Mouse (Mus musculus) layer of hippocampus, postnatal 36 days (tissue): ENCODE results near the gene Cabp1. TPM values are rescaled to one million over a fixed set of nuclear protein-coding genes. Genes with fewer than 3 reads are reported as not detected.

Experiments
- DNase-seq, 2 experiments: peaks; one replicate each; pipeline ENCODE4 v3.0.0; 2022
- total RNA-seq, 2 experiments: library from RNA; stranded (reverse); gene quantifications; 2 replicates each; pipeline ENCODE4 v1.2.3; 2021

Cabp1 gene
- total RNA-seq: 100 to 1,000 TPM; 122 to 139 TPM

- peak in 1 of 2 experiments; percentile 54 for DNase-seq
Observed at GRCm38 (mm10) chr5:115193669-115194625, at the start of gene Cabp1. Gene Cabp1, minus strand, starts transcription at chr5:115194381.

DNA sequence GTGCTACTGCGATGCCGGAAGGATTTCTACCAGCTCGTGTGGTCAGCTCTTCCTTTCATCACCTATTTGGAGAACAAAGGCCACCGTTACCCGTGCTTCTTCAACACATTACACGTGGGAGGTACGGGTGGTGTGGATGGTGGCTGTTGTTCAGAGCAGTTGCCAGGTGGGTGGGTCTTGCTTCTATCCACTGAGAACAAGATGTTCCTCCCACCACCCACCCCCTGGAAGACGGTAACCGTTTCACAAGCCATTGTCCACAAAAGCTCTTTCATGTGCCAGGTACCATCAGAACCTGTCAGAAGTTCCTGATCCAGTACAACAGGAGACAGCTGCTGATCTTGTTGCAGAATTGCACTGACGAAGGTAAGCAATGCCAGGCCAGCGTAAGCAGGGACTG lies 46.0 kb upstream of the Cabp1 start:
- no peak for DNase-seq

DNA sequence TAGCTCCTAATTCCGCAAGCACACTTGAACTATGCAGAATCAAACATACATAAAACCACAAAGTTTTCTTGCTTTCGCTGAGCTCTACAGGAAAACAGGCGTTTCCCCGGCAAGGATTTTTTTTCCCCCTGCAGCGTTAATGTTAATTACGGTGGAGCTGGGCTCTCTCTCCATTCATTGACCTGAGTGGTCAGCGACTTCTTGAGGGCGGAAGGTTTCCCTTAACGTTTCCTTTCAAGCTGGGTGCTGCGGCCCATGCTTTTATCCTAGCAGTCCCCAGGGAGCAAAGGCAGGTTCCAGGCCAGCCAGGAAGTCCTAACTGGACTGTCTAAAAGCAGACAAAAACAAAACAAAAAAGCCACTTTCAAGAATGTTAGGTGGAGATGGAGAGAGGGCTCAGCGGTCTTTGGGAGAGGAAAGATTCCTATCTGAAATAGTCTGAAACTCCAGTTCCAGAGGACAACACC lies 44.6 kb upstream of the Cabp1 start:
- DNase-seq: no peak

GRCm38 (mm10) chr5:115237803-115238728 lies 43.9 kb upstream of the Cabp1 start:
- peak; percentile 90 to 92 for DNase-seq

DNA sequence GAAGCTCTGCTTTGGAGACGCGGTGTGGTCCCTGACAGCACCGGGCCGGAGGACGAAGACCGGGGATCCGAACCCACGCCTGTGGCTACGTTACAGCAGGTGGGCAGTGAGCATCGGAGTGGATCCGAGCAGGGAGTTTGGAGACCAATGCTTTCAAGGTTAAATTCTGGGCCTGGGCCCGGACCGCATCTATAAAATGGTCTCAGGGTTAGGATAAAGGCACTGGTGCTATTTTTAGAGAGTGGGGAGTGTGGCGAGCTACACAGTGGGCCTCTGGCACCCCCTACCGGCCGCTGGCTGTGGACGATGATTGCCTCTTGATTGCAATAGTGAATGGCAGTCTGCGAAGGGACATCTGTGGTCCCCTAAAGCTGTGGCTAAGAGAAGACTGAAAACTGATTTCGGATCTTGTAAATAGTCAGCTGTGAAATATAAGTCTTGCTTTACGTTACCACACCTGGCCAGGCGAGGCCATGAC lies 41.6 kb upstream of the Cabp1 start, which contains the start of gene Pop5:
Gene Pop5, plus strand, starts transcription at position 51 of the 478 bp plus-strand sequence.
- DNase-seq: peak; percentile 87 to 91

DNA sequence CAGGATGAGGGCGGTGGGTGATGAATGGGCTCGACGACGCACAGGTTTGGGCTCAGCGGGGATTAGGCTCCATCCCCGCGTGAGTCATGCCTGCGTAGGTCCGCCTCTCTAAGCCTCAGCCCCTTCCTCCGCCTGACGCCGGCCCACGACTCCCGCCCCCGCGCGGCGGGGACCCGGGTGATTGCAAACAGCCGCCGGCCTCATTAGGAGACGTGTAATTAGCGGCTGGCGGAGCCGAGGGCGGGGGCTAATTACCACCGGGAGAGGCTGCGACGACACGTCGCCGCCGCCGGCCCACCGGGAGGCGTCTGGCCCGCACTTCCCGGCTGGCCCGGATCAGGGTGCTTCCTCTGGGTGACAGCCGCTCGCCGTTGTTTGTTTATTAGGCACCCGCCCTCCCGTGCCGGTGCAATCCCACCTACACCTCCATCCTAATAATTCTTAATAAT lies 41.2 kb upstream of the Cabp1 start:
- DNase-seq: peak; percentile 81

DNA sequence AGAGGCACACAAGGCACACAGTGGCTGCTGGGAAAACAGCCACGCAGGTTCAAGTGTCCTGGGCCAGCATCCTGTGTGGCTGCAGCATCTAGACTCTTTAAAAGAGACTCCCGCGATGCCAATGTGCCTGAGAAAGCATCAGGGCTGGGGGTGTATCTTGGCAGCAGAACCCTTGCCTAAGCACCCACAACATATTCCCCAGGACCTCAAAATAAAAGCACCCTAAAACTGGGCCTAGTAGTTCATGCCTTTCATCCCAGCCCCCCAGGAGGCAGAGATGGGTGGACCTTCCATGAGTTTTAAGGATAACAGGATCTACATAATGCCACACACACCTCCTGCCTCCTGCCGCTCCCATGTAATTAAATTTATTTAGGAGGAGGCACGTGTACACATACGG lies 40.3 kb upstream of the Cabp1 start:
- no peak for DNase-seq

DNA sequence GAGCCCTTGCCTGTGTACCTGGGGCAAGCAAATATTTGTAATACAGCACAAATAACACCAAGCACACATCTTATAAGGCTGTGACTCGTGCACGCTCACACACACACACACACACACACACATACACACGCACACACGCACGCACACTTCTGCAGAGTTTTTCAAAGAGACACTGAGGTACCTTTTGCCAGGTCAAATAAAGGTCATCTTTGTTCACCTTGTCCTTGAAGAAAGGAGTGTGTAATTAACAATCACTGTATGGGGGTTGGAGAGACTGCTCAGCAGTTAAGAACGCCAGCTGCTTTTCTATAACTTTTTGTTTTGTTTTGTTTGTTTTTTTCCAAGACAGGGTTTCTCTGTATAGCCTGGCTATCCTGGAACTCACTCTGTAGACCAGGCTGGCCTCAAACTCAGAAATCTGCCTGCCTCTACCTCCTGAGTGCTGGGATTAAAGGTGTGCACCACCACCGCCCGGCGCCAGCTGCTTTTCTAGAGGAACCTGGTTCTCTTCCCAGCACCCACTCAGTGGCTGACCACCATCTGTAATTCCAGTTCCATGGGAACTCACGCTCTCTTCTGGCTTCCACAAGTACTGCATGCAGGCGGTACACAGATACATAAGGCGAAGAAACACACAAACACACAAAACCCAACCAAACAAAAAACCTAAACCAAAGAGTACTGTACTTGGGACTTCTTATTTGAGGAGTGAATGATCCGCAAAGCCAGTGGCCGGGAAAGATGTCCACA lies 39.0 kb upstream of the Cabp1 start:
- DNase-seq: no peak

GRCm38 (mm10) chr5:115232516-115232915 lies 38.3 kb upstream of the Cabp1 start:
- DNase-seq: no peak

DNA sequence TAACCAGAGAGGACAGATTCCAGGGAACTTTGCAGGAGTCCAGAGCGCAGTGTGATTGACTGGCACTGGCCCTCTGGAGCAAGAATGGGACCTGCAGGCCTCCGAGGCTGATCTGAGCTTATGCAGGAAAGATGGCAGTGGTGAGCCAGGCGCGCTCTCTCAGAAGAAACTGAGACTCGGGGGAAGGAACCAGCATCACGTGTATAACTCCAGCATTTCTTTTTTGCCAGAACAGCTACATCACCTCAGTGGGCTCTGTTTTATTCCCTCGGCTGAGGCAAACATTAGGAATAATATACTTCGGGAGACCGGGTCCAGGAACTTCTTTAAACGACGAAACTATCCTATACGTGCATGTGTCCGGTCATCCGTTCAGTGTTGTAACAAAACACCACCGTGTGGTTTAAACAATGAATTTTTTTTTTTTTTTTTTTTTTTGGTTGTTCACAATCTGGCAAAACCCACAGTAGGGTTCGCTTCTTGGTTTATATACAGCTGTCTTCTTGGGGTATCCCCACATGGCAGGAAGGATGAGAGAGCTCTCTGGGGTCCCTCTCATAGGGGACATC lies 37.5 kb upstream of the Cabp1 start:
- no peak for DNase-seq

DNA sequence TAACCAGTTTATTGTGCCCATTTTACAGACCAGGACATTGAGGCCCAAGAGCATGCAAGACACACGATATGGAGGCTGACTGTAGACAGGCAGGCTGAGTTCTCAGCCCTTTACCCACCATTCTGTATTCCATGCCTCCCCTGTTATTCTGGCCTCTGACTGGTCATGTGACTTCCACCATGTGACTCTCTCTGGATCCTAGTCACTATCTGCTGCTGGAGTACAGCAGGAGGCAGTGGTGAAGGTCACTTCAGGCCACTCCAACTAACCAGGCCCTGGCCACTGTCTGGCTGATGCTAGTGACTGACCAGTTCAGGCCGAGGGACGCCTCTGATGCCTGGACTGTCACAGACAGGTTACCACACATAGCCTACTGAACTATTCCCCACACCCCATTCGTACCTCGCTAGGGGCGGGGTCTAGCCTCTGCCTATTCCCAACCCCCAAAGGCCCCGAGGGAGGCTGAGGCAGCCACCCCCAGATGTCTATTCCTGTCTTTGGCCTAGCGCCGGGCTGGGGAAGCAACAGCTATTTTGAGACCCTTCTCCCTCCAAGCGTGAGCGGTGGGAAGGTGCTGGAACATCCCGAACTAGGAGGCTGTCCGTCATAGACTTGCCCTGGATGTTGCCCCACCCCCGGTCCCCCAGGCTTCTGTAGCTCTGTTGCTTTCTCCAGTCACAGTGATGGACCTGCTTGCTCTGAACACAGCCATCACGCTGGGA lies 36.8 kb upstream of the Cabp1 start:
- DNase-seq: no peak

DNA sequence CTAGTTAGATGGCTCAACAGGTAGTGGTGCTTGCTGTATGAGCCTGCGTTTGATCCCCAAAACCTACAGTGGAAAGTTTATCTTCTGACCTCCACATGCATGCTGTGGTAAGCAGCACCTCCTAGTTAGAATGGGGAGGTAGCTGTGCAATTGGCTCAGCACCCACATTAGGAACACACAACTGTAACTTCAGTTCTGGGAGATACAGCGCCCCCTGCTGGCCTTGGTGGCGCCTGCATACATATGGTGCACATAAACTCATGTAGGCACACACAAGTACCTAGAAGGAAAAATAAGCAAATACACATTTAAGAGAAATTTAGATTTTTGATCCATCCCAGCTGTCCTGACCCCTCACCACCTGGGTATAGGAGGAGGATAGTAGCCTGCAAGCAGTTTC lies 28.3 kb upstream of the Cabp1 start:
- no peak for DNase-seq

GRCm38 (mm10) chr5:115220931-115221640 lies 26.9 kb upstream of the Cabp1 start:
- DNase-seq: peak in 1 of 2 experiments; percentile 36

GRCm38 (mm10) chr5:115217998-115218397 lies 23.8 kb upstream of the Cabp1 start:
- DNase-seq: no peak

DNA sequence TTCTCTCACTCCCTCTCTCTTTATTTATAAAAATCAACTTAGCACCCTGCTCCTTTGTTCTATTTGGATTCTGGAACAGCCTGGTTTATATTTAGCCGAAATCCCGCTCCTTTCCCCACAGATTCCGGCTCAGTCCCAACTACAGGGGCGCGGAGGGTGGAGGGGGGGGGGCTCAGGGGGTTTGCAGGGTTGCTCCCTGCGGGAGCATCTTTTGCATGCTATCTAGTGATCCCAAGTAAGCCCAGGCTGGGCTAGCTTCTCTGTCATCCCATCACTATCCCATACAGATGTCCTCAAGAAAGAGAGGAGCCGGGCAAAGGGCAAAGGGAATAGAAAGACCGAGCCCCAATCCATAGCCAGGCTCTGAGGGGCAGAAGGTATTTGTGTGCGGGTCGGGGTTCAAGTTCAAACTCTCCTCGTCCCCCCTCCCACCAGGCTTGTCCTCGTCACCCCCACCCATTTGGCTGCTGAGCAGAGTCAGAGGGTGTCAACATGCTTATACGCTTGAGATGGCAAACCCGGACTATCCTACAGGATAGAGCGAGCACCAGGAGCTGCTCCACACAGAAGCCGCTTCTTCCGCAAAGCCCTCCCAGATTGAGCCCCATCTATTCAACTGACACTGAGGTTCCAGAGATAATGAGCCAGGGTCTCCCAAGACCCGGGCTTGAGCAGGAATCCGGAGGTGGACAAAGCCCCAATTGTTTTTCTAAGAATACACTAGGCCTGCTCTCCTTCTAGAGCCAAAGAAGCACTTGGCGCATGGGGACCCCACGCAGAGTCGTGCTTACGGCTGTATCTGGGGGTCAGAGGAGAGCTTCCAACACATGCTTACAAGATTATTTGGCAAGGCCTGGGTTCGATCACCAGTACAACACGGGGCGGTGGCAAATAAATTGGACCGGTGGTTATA lies 21.3 kb upstream of the Cabp1 start:
- no peak for DNase-seq

DNA sequence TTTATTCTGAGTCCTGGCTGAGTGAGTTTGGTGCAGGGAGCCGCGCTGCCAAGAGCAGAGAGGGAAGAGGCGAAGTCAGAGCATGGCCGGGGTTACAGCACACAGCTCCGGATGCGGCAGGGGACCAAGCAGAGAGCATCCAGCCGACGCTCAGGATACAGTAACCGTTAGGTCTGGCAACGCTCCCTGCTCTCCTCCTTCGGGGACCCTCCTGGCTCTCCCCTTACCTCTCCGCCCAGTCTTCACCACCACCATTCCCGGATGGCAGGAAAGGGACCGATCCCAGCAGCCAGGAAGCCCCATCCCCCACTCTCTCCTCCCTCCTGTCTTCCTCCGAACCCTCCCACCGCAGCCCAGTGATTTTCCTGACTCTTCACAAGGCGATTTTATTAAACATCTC lies 20.7 kb upstream of the Cabp1 start:
- DNase-seq: peak; percentile 53 to 62

GRCm38 (mm10) chr5:115212861-115213260 lies 18.7 kb upstream of the Cabp1 start:
- DNase-seq: no peak

- no peak for DNase-seq
Observed at GRCm38 (mm10) chr5:115212451-115212850, 18.3 kb upstream of the Cabp1 start.

GRCm38 (mm10) chr5:115210380-115210779 lies 16.2 kb upstream of the Cabp1 start:
- no peak for DNase-seq
